In genomic region chr1:181014731-181015500, GRCm38 (mm10) we compare ENCODE assay signal across 9 mouse cellular contexts. TPM values are rescaled to one million over a fixed set of nuclear protein-coding genes. Genes with fewer than 3 reads are reported as not detected.
A peak's percentile ranks its signal among the peaks of the same experiment; 100 is the strongest.
DNase-seq lines count a peak whose midpoint lies in the region; ATAC-seq and TF ChIP-seq lines count a peak whose summit lies in the region.
"Had no signal": no experiment of that assay in that cellular context is flagged by ENCODE, and none has a peak within 500 bp of the region (broad histone marks: within the 10 kb centered on the region; RNA-seq: fewer than 3 reads in every experiment).

No protein-coding gene starts in this region.

- H3K36me3 ChIP-seq in liver, embryonic 12.5 days, result no peaks in the 10 kb centered on the region
- H3K36me3 ChIP-seq: hindbrain, embryonic 15.5 days had no signal

- no peak overlapping the region for H3K4me2 ChIP-seq in liver, embryonic 12.5 days
- H3K4me2 ChIP-seq: hindbrain, embryonic 15.5 days had no signal

- no peaks in the 10 kb centered on the region for H3K9me3 ChIP-seq in liver, embryonic 12.5 days (replicated peaks)
- H3K9me3 ChIP-seq: hindbrain, embryonic 15.5 days had no signal

- H3K9ac ChIP-seq in liver, embryonic 12.5 days, result no peak overlapping the region
- H3K9ac ChIP-seq: hindbrain, embryonic 15.5 days had no signal

- H3K27ac ChIP-seq in liver, embryonic 12.5 days, result 0 out of 2 replicates have a peak overlapping the region, but pooled peaks have one; percentile 17
- H3K27ac ChIP-seq in bone marrow macrophage, adult 2 months (ENCODE audit: insufficient read depth, low read depth, low read length), result peak overlapping the region; percentile 91

- peaks cover 18% of the 10 kb centered on the region for H3K4me1 ChIP-seq in liver, embryonic 12.5 days
- H3K4me1 ChIP-seq in bone marrow macrophage, adult 2 months (ENCODE audit: control insufficient read depth, insufficient read depth, low read length), result peaks cover 47% of the 10 kb centered on the region

- no peak for TF ChIP-seq POLR2A in bone marrow macrophage, adult 2 months (IDR thresholded peaks at IDR 0.05; ENCODE audit: borderline replicate concordance, low read depth, low read length)

- no peak overlapping the region for H3K4me3 ChIP-seq in liver, embryonic 12.5 days
- no peak overlapping the region for H3K4me3 ChIP-seq in bone marrow macrophage, adult 2 months (ENCODE audit: insufficient read depth, low read length)
- H3K4me3 ChIP-seq: hindbrain, embryonic 15.5 days had no signal

- no peak for TF ChIP-seq CTCF in bone marrow macrophage, adult 2 months (IDR thresholded peaks at IDR 0.05; ENCODE audit: low read depth, low read length)

- WGBS in liver, embryonic 12.5 days (ENCODE audit: insufficient replicate concordance), result 64% methylated on average over 6 of the region's 6 CpGs

- ATAC-seq in liver, embryonic 12.5 days, result no peak

- peaks cover 56% of the 10 kb centered on the region for H3K27me3 ChIP-seq in liver, embryonic 12.5 days (replicated peaks)

- DNase-seq in liver, result no peak
- peak; percentile 70 to 84 for DNase-seq in heart, adult 9 months (ENCODE audit: low spot score in 2 of 2)
- DNase-seq in lung, adult 18-20 months, result peak; percentile 67 to 69
- no peak for DNase-seq in T-cell, adult 2 months (ENCODE audit: low spot score)
- DNase-seq in thymus, postnatal 4 days, result no peak
- no peak for DNase-seq in thymus, postnatal 36 days

RNA-seq across cellular contexts. Expression of gene Ephx1, which starts 5.8 kb away (rescaled TPM):
- 2.1 and 2.2 TPM in 2 replicates for polyA plus RNA-seq in liver, embryonic 12.5 days (2016; fragmentation: Nextera tagmentation; extraction: Ambion mirVana)
- 40.7 and 45.8 TPM in 2 replicates for polyA plus RNA-seq in bone marrow macrophage, adult 2 months (2012; ENCODE audit: insufficient read depth, insufficient read length, missing spikeins)

RNA-seq across cellular contexts. Expression of gene 9130409I23Rik, which starts 36.1 kb away (rescaled TPM):
- 0.08 TPM in 1 of 2 replicates, not detected in the other for polyA plus RNA-seq in liver, embryonic 12.5 days (2016; fragmentation: Nextera tagmentation; extraction: Ambion mirVana)
- polyA plus RNA-seq in bone marrow macrophage, adult 2 months (2012; ENCODE audit: insufficient read depth, insufficient read length, missing spikeins), result not detected in 2 replicates
- polyA plus RNA-seq: hindbrain, embryonic 15.5 days had no signal

Comparison
In these comparisons a context has a peak if more than half of its experiments do, and no peak if none do; other contexts are left out.
1. DNase-seq: peak in heart, adult 9 months (2 of 2) and lung, adult 18-20 months (2 of 2); none in liver (single experiment), T-cell, adult 2 months (single experiment), thymus, postnatal 4 days (single experiment) and thymus, postnatal 36 days (0 of 2).
2. RNA of gene Ephx1, which starts 5.8 kb away (polyA plus RNA-seq): 40.7 to 45.8 TPM in bone marrow macrophage, adult 2 months; 2.1 to 2.2 TPM in liver, embryonic 12.5 days; every median in the first group is over 10 times any median in the second.